Mouse (Mus musculus): ENCODE measurements around the gene Cct7. TPM values are rescaled to one million over a fixed set of nuclear protein-coding genes. Genes with fewer than 3 reads are reported as not detected.

The Cct7 gene
- total RNA-seq, 2 experiments from 2014 or later, result 200 to 226 TPM

DNA sequence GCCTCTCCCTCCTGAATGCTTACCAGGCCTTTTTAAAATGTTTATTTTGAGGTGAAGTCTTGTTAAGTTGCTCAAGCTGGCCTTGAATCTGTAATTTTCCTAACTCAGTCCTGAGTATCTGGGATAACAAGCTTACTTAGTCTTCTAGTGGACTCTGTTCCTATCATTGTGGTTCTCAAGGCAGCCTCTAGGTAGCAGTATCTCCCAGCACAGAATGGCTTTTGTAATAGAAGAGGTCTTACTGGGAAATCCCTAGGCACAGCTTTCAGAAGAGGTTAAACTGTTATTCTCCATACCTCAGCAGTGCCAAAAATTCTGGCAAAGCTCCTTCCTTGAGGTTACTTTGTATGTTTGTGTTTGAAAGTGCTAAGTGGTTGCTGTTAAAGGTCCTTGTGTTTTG, 14.1 kb downstream of the Cct7 start:
- no peak overlapping the region for H3K4me3 ChIP-seq
- intact Hi-C loops (cut with DNase I), result no loop called here
- no peak for DNase-seq (ENCODE audit: extremely low spot score in 1 of 2, low spot score in 2 of 2)

GRCm38 (mm10) chr6:85469660-85470430, 18.5 kb downstream of the Cct7 start:
- DNase-seq (ENCODE audit: extremely low spot score in 1 of 2, low spot score in 2 of 2), result no peak
- no peak for TF ChIP-seq CTCF (IDR thresholded peaks at IDR 0.05)
- Histone ChIP-seq H3K4me3 (no peak overlapping the region), H3K27ac (peak overlapping the region; percentile 40; the same call in 1 of the 2 replicates)
- intact Hi-C loops (cut with DNase I), result no loop called here

More for the DNA sequence above, 14.1 kb downstream of the Cct7 start:
- H3K27ac ChIP-seq, result no peak overlapping the region
- peak; percentile 62 for TF ChIP-seq CTCF (IDR thresholded peaks at IDR 0.05)

DNA sequence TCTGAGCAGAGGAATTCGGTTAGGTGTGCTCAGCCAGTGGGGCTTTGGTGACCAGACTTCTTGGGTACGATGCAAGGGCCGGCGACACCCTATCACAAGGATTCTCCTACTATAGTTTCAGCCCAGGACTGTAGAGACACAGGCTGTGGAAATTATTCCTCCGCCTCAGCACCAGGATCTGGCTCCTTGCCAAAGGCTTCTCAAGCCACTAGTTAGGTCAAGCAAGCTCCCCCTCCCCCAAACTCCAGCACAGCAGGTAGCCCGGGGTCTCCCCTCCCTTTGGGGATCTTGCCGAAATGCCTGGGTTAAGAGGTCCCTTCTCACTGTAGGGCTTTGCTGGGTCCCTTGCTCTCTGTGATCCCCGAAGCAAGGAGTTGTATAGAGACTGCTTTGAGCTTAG, 20.6 kb downstream of the Cct7 start:
- intact Hi-C loops (cut with DNase I), result no loop called here
- H3K4me3 ChIP-seq, result no peak overlapping the region
- no peak for DNase-seq (ENCODE audit: extremely low spot score in 1 of 2, low spot score in 2 of 2)
- TF ChIP-seq CTCF (IDR thresholded peaks at IDR 0.05), result no peak
- H3K27ac ChIP-seq, result no peak overlapping the region

- no peak for DNase-seq (ENCODE audit: extremely low spot score in 1 of 2, low spot score in 2 of 2)
- TF ChIP-seq CTCF (IDR thresholded peaks at IDR 0.05), result no peak
- intact Hi-C loops (cut with DNase I), result no loop called here
- H3K27ac ChIP-seq, result no peak overlapping the region
- H3K4me3 ChIP-seq, result no peak overlapping the region
These were observed 21.2 kb downstream of the Cct7 start for GRCm38 (mm10) chr6:85472542-85472941.

DNA sequence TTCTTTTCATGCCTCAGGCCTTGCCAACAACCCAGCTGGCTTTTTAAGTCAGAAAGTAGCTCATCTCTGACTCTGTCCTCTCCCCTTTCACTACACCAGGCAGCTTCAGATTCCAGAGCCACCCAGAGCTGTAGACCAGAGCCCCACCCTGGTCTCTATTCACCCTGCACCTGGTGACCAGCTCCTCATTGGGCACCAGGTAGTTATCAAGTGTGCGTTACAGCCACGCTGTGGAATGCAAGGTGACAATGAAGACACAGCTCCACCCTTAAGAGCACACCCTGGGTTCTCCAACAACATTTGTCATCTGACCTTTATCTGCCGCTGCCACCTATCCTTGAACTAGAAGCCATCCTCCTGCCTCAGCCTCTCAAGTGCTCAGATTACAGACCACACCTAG, 24.3 kb downstream of the Cct7 start:
- Histone ChIP-seq H3K4me3 (no peak overlapping the region), H3K27ac (no peak overlapping the region)
- TF ChIP-seq CTCF (IDR thresholded peaks at IDR 0.05), result no peak
- intact Hi-C loops (cut with DNase I), result no loop called here
- no peak for DNase-seq (ENCODE audit: extremely low spot score in 1 of 2, low spot score in 2 of 2)

DNA sequence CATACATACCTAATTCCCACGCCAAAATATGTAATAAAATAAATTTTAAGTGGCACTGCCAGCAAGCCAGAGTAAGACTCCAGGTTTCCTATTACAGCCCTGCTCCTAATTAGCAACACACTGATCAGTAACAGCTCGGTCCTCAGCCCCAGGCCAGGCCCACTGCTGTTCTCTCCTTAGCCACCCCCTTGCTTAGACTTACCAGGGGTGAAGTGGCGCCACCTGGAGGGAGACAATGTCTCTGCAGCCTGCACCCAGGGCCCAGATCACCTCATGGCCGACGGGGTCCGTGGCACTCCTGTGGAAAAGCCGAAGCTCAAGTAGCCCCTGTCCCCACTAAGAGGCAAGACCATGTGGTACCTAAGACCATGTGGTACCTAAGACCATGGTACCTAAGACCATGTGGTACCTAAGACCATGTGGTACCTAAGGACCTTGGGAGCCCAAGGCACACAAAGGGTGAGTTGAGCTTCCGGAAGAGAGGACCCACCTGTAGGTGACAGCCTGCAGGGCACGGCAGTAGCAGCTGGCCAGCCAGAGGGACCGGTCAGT, 26.1 kb downstream of the Cct7 start:
- intact Hi-C loops (cut with DNase I), result no loop called here
- Histone ChIP-seq H3K4me3 (no peak overlapping the region), H3K27ac (no peak overlapping the region)
- TF ChIP-seq CTCF (IDR thresholded peaks at IDR 0.05), result peak; percentile 63
- DNase-seq (ENCODE audit: extremely low spot score in 1 of 2, low spot score in 2 of 2), result no peak

- DNase-seq (ENCODE audit: extremely low spot score in 1 of 2, low spot score in 2 of 2), result no peak
- intact Hi-C loops (cut with DNase I), result no loop called here
These were observed 27.1 kb downstream of the Cct7 start for GRCm38 (mm10) chr6:85478416-85478815.

GRCm38 (mm10) chr6:85479979-85480378, 28.7 kb downstream of the Cct7 start:
- TF ChIP-seq CTCF (IDR thresholded peaks at IDR 0.05), result no peak
- intact Hi-C loops (cut with DNase I), result loop anchor here (2.0 kb wide), 1 partner anchor 33 kb away; the partner anchor contains the start of gene Egr4
- H3K27ac ChIP-seq, result peak overlapping the region; percentile 50
- H3K4me3 ChIP-seq, result no peak overlapping the region
- no peak for DNase-seq (ENCODE audit: extremely low spot score in 1 of 2, low spot score in 2 of 2)

More at GRCm38 (mm10) chr6:85478416-85478815, 27.1 kb downstream of the Cct7 start:
- no peak overlapping the region for H3K4me3 ChIP-seq
- no peak for TF ChIP-seq CTCF (IDR thresholded peaks at IDR 0.05)
- no peak overlapping the region for H3K27ac ChIP-seq

GRCm38 (mm10) chr6:85480685-85481084, 29.4 kb downstream of the Cct7 start:
- no peak for TF ChIP-seq CTCF (IDR thresholded peaks at IDR 0.05)
- no peak for DNase-seq (ENCODE audit: extremely low spot score in 1 of 2, low spot score in 2 of 2)
- intact Hi-C loops (cut with DNase I), result loop anchor here (2.0 kb wide), 1 partner anchor 32 kb away; the partner anchor contains the start of gene Egr4
- no peak overlapping the region for H3K4me3 ChIP-seq
- H3K27ac ChIP-seq, result peak overlapping the region; percentile 50

- intact Hi-C loops (cut with DNase I), result no loop called here
- no peak for TF ChIP-seq CTCF (IDR thresholded peaks at IDR 0.05)
- DNase-seq (ENCODE audit: extremely low spot score in 1 of 2, low spot score in 2 of 2), result no peak
- Histone ChIP-seq H3K27ac (peak overlapping the region; percentile 47; the same call in 1 of the 2 replicates), H3K4me3 (peak overlapping the region; percentile 18)
These were observed 32.8 kb downstream of the Cct7 start for GRCm38 (mm10) chr6:85483843-85484721.

- intact Hi-C loops (cut with DNase I), result no loop called here
- no peak overlapping the region for H3K27ac ChIP-seq
These were observed 34.4 kb downstream of the Cct7 start for GRCm38 (mm10) chr6:85485738-85486137.

GRCm38 (mm10) chr6:85488510-85488909, 37.2 kb downstream of the Cct7 start:
- no peak for TF ChIP-seq CTCF (IDR thresholded peaks at IDR 0.05)
- no peak overlapping the region for H3K4me3 ChIP-seq
- intact Hi-C loops (cut with DNase I), result no loop called here
- DNase-seq (ENCODE audit: extremely low spot score in 1 of 2, low spot score in 2 of 2), result no peak
- H3K27ac ChIP-seq, result no peak overlapping the region

More at GRCm38 (mm10) chr6:85485738-85486137, 34.4 kb downstream of the Cct7 start:
- H3K4me3 ChIP-seq, result no peak overlapping the region
- TF ChIP-seq CTCF (IDR thresholded peaks at IDR 0.05), result no peak
- no peak for DNase-seq (ENCODE audit: extremely low spot score in 1 of 2, low spot score in 2 of 2)
